Mouse (Mus musculus): Measurements from ENCODE around the gene Naa35. TPM values are rescaled to one million over a fixed set of nuclear protein-coding genes. Genes with fewer than 3 reads are reported as not detected.

The Naa35 gene
- polyA plus RNA-seq, 1 experiment from 2014 or later: 71.0 TPM

DNA sequence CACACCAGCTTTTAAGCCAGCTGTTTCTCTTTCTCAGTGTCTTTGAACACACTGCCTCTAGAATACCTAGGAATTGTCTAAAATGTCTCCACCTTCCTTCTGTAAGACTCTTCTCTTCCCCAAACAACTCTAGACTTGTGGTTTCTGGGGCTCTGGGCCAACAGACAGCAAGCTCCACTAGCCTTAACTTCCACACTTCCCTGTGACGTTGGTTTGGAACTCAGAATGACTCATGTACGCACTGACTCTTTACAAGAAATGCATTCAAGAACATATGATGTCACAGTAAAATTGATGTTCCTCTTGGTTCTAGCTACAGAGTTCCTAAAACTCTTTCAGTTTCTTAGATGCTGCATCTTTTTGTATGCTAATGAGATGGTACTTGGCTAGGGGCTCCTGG lies 22.6 kb upstream of the Naa35 start:
- H3K27me3 ChIP-seq (replicated peaks; ENCODE audit: control insufficient read depth, insufficient read depth, low read length): no peaks in the 10 kb centered on the region
- no peaks in the 10 kb centered on the region for H3K4me1 ChIP-seq (ENCODE audit: control insufficient read depth, insufficient read depth, low read length)
- no peak for ATAC-seq (ENCODE audit: low read depth)
- no peak overlapping the region for H3K4me2 ChIP-seq (ENCODE audit: low read depth, low read length)
- no peaks in the 10 kb centered on the region for H3K36me3 ChIP-seq (ENCODE audit: control insufficient read depth, insufficient read depth, low read length)
- no peak overlapping the region for H3K4me3 ChIP-seq (ENCODE audit: low read depth, low read length)
- H3K9me3 ChIP-seq (ENCODE audit: control insufficient read depth, low read length): no peaks in the 10 kb centered on the region
- WGBS: 84% methylated on average over 2 of the region's 2 CpGs
- no peak overlapping the region for H3K27ac ChIP-seq (replicated peaks; ENCODE audit: low read depth, low read length)
- no peak overlapping the region for H3K9ac ChIP-seq (ENCODE audit: low read depth, low read length)
- no peak for DNase-seq (ENCODE audit: low spot score)

DNA sequence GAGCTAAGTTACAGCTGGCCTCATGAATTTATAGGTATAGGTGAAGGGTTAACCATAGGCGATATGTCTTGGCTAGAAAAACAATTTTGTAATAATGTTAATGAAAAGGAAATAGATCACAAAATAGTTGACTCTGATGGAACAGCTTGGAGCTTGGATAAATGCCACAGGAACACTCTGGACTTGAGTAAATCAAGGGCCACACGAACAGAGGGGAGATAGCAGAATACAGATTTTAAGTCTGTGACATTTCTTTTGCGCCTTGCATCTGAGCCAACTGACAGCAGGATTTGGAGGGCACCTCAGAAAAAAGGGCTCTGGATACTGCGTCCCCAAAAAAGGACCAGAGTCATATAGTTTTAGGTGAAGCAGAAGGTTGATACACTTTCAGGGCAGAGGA lies 20.6 kb upstream of the Naa35 start:
- Histone ChIP-seq H3K9me3 (ENCODE audit: control insufficient read depth, low read length) (no peaks in the 10 kb centered on the region), H3K27me3 (replicated peaks; ENCODE audit: control insufficient read depth, insufficient read depth, low read length) (no peaks in the 10 kb centered on the region), H3K4me3 (ENCODE audit: low read depth, low read length) (no peak overlapping the region), H3K9ac (ENCODE audit: low read depth, low read length) (no peak overlapping the region), H3K27ac (replicated peaks; ENCODE audit: low read depth, low read length) (no peak overlapping the region), H3K4me2 (ENCODE audit: low read depth, low read length) (no peak overlapping the region), H3K36me3 (ENCODE audit: control insufficient read depth, insufficient read depth, low read length) (no peaks in the 10 kb centered on the region), H3K4me1 (ENCODE audit: control insufficient read depth, insufficient read depth, low read length) (no peaks in the 10 kb centered on the region)
- 88% methylated on average over 4 of the region's 4 CpGs for WGBS
- ATAC-seq (ENCODE audit: low read depth) (no peak), DNase-seq (ENCODE audit: low spot score) (no peak)

DNA sequence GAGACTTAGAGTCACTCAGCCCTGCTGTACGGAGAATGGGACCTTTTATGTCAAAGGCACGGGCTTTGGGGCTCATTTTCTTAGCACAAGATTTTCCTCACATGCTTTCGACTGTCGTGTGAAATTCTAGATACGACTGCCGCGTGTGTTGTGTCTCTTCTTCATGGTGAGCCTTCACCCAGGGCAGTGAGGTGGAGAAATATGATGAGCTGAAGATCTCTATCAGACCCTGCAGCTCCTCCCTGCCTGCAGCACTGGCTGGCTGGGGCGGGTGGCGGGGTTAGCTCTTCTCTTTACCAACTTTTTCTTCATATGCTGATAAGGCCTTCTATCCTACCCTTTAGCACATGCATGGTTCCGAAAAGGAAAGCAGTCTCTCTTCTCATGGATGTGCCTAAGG lies 20.1 kb upstream of the Naa35 start:
- 74% methylated on average over 10 of the region's 10 CpGs for WGBS
- no peaks in the 10 kb centered on the region for H3K27me3 ChIP-seq (replicated peaks; ENCODE audit: control insufficient read depth, insufficient read depth, low read length)
- DNase-seq (ENCODE audit: low spot score) (no peak), ATAC-seq (ENCODE audit: low read depth) (no peak)
- H3K27ac ChIP-seq (replicated peaks; ENCODE audit: low read depth, low read length): no peak overlapping the region
- no peak overlapping the region for H3K9ac ChIP-seq (ENCODE audit: low read depth, low read length)
- no peak overlapping the region for H3K4me2 ChIP-seq (ENCODE audit: low read depth, low read length)
- H3K36me3 ChIP-seq (ENCODE audit: control insufficient read depth, insufficient read depth, low read length): no peaks in the 10 kb centered on the region
- no peaks in the 10 kb centered on the region for H3K9me3 ChIP-seq (ENCODE audit: control insufficient read depth, low read length)
- H3K4me1 ChIP-seq (ENCODE audit: control insufficient read depth, insufficient read depth, low read length): no peaks in the 10 kb centered on the region
- H3K4me3 ChIP-seq (ENCODE audit: low read depth, low read length): no peak overlapping the region

GRCm38 (mm10) chr13:59565945-59566520 lies 19.0 kb upstream of the Naa35 start:
- 46% methylated on average over 9 of the region's 9 CpGs for WGBS
- Histone ChIP-seq H3K4me2 (ENCODE audit: low read depth, low read length) (no peak overlapping the region), H3K9me3 (ENCODE audit: control insufficient read depth, low read length) (no peaks in the 10 kb centered on the region), H3K9ac (ENCODE audit: low read depth, low read length) (no peak overlapping the region), H3K27ac (replicated peaks; ENCODE audit: low read depth, low read length) (no peak overlapping the region), H3K4me3 (ENCODE audit: low read depth, low read length) (no peak overlapping the region), H3K36me3 (ENCODE audit: control insufficient read depth, insufficient read depth, low read length) (no peaks in the 10 kb centered on the region), H3K27me3 (replicated peaks; ENCODE audit: control insufficient read depth, insufficient read depth, low read length) (no peaks in the 10 kb centered on the region), H3K4me1 (ENCODE audit: control insufficient read depth, insufficient read depth, low read length) (no peaks in the 10 kb centered on the region)
- DNase-seq (ENCODE audit: low spot score): peak; percentile 55
- peak; percentile 60 for ATAC-seq (ENCODE audit: low read depth)

DNA sequence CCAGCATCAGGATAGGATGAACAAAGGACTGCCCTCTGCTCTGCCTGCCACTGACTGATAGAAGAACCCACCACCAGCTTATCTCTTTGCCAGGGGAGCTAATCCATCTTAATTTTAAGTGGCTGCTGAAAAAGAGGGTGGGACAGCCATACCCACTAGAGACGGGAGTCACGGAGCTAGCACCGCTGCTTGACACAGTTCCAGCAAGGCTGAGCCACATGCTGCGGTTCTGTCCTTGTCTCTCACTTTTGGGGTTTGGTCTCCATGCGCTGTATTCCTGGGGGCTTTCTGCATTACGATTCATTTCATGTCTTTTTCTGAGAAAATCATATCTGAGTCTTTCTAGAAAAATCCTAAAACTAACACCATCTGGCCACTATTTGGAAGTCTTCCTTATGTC lies 14.0 kb upstream of the Naa35 start:
- no peak for ATAC-seq (ENCODE audit: low read depth)
- H3K9me3 ChIP-seq (ENCODE audit: control insufficient read depth, low read length): no peaks in the 10 kb centered on the region
- WGBS: 85% methylated on average over 6 of the region's 6 CpGs
- no peaks in the 10 kb centered on the region for H3K27me3 ChIP-seq (replicated peaks; ENCODE audit: control insufficient read depth, insufficient read depth, low read length)
- H3K4me2 ChIP-seq (ENCODE audit: low read depth, low read length): no peak overlapping the region
- no peak overlapping the region for H3K4me3 ChIP-seq (ENCODE audit: low read depth, low read length)
- DNase-seq (ENCODE audit: low spot score): no peak
- H3K36me3 ChIP-seq (ENCODE audit: control insufficient read depth, insufficient read depth, low read length): no peaks in the 10 kb centered on the region
- H3K4me1 ChIP-seq (ENCODE audit: control insufficient read depth, insufficient read depth, low read length): no peaks in the 10 kb centered on the region
- no peak overlapping the region for H3K27ac ChIP-seq (replicated peaks; ENCODE audit: low read depth, low read length)
- H3K9ac ChIP-seq (ENCODE audit: low read depth, low read length): no peak overlapping the region

DNA sequence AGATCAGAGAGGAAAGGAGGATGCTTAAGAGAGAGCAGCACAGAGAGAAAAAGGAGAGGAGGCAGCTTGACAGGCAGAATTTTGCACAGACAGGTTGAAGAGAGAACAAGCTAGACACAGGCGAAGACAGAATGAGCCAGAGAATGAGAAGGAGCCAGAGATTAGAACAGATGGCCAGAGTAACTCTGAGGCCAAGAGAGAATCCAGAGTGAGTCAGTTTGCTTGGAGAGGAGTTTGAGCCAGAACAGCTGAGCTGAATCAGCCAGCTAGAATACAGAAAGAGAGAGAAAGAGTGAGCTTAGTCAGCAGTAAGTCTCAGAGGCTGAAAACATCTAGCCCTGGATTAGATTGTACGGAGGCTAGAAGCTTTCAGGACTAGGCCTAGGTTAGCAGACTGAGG lies 12.5 kb upstream of the Naa35 start:
- no peak for ATAC-seq (ENCODE audit: low read depth)
- WGBS: 79% methylated on average over 2 of the region's 2 CpGs

GRCm38 (mm10) chr13:59580954-59581353 lies 4.1 kb upstream of the Naa35 start:
- Histone ChIP-seq H3K4me1 (ENCODE audit: control insufficient read depth, insufficient read depth, low read length) (0 out of 2 replicates have a peak, but pooled peaks cover 4% of the 10 kb centered on the region), H3K4me2 (ENCODE audit: low read depth, low read length) (no peak overlapping the region), H3K9ac (ENCODE audit: low read depth, low read length) (no peak overlapping the region), H3K27ac (replicated peaks; ENCODE audit: low read depth, low read length) (no peak overlapping the region), H3K27me3 (replicated peaks; ENCODE audit: control insufficient read depth, insufficient read depth, low read length) (no peaks in the 10 kb centered on the region), H3K9me3 (ENCODE audit: control insufficient read depth, low read length) (no peaks in the 10 kb centered on the region), H3K36me3 (ENCODE audit: control insufficient read depth, insufficient read depth, low read length) (no peaks in the 10 kb centered on the region), H3K4me3 (ENCODE audit: low read depth, low read length) (no peak overlapping the region)
- WGBS: 90% methylated on average over 4 of the region's 4 CpGs
- DNase-seq (ENCODE audit: low spot score): no peak
- ATAC-seq (ENCODE audit: low read depth): no peak

More for the DNA sequence above, 12.5 kb upstream of the Naa35 start:
- Histone ChIP-seq H3K4me2 (ENCODE audit: low read depth, low read length) (no peak overlapping the region), H3K9me3 (ENCODE audit: control insufficient read depth, low read length) (no peaks in the 10 kb centered on the region), H3K9ac (ENCODE audit: low read depth, low read length) (no peak overlapping the region), H3K27me3 (replicated peaks; ENCODE audit: control insufficient read depth, insufficient read depth, low read length) (no peaks in the 10 kb centered on the region), H3K36me3 (ENCODE audit: control insufficient read depth, insufficient read depth, low read length) (no peaks in the 10 kb centered on the region), H3K4me3 (ENCODE audit: low read depth, low read length) (no peak overlapping the region), H3K4me1 (ENCODE audit: control insufficient read depth, insufficient read depth, low read length) (no peaks in the 10 kb centered on the region), H3K27ac (replicated peaks; ENCODE audit: low read depth, low read length) (no peak overlapping the region)
- DNase-seq (ENCODE audit: low spot score): no peak

GRCm38 (mm10) chr13:59584481-59584880 lies 578 bp upstream of the Naa35 start:
- under 1% methylated on average over 9 of the region's 9 CpGs for WGBS
- Histone ChIP-seq H3K4me1 (ENCODE audit: control insufficient read depth, insufficient read depth, low read length) (peaks cover 13% of the 10 kb centered on the region), H3K4me2 (ENCODE audit: low read depth, low read length) (peak overlapping the region; percentile 97), H3K27ac (replicated peaks; ENCODE audit: low read depth, low read length) (peak overlapping the region; percentile 75), H3K27me3 (replicated peaks; ENCODE audit: control insufficient read depth, insufficient read depth, low read length) (no peaks in the 10 kb centered on the region), H3K9ac (ENCODE audit: low read depth, low read length) (peak overlapping the region; percentile 64), H3K9me3 (ENCODE audit: control insufficient read depth, low read length) (no peaks in the 10 kb centered on the region), H3K4me3 (ENCODE audit: low read depth, low read length) (peak overlapping the region; percentile 81), H3K36me3 (ENCODE audit: control insufficient read depth, insufficient read depth, low read length) (peaks cover 19% of the 10 kb centered on the region)
- DNase-seq (ENCODE audit: low spot score) (peak; percentile 48), ATAC-seq (ENCODE audit: low read depth) (peak; percentile 74)

- Histone ChIP-seq H3K36me3 (ENCODE audit: control insufficient read depth, insufficient read depth, low read length) (peaks cover 30% of the 10 kb centered on the region), H3K4me3 (ENCODE audit: low read depth, low read length) (peak overlapping the region; percentile 81), H3K4me1 (ENCODE audit: control insufficient read depth, insufficient read depth, low read length) (peaks cover 13% of the 10 kb centered on the region), H3K27ac (replicated peaks; ENCODE audit: low read depth, low read length) (peak overlapping the region; percentile 74), H3K4me2 (ENCODE audit: low read depth, low read length) (peak overlapping the region; percentile 58), H3K27me3 (replicated peaks; ENCODE audit: control insufficient read depth, insufficient read depth, low read length) (no peaks in the 10 kb centered on the region), H3K9me3 (ENCODE audit: control insufficient read depth, low read length) (no peaks in the 10 kb centered on the region), H3K9ac (ENCODE audit: low read depth, low read length) (peak overlapping the region; percentile 86)
- DNase-seq (ENCODE audit: low spot score) (peak; percentile 30), ATAC-seq (ENCODE audit: low read depth) (no peak)
- WGBS: 0% methylated on average over 14 of the region's 28 CpGs
These were observed 568 bp downstream of the Naa35 start for GRCm38 (mm10) chr13:59585648-59586005.
